Mouse (Mus musculus) forebrain, embryonic 16.5 days (tissue): Measurements from ENCODE around the gene Rxra. TPM values are rescaled to one million over a fixed set of nuclear protein-coding genes. Genes with fewer than 3 reads are reported as not detected.

Experiments used
- ATAC-seq: fragments of 200-750 bp; cut with Nextera tagmentation; 2 replicates; pipeline ENCODE4 v1.8.0; 2017; ENCODE audit warnings: mild to moderate bottlenecking, moderate library complexity
- H3K27ac ChIP-seq: fragments of 300-500 bp; sonication (generic); 2 replicates; pipeline ENCODE4 v1.5.1; 2014; ENCODE audit warnings: low read length, control low read depth
- H3K27me3 ChIP-seq: fragments of 300-500 bp; sonication (generic); replicated peaks from 2 replicates; pipeline ENCODE4 v1.6.1; 2014; ENCODE audit warnings: low read length; ENCODE audit not compliant: control insufficient read depth, insufficient read depth
- H3K36me3 ChIP-seq: fragments of 300-500 bp; sonication (generic); 2 replicates; pipeline ENCODE4 v1.6.1; 2014; ENCODE audit not compliant: control insufficient read depth, insufficient read depth
- H3K4me1 ChIP-seq: fragments of 300-500 bp; sonication (generic); replicated peaks from 2 replicates; pipeline ENCODE4 v1.6.1; 2014; ENCODE audit warnings: low read length; ENCODE audit not compliant: control insufficient read depth, insufficient read depth
- H3K4me2 ChIP-seq: fragments of 300-500 bp; sonication (generic); 2 replicates; pipeline ENCODE4 v1.6.1; 2014; ENCODE audit warnings: mild to moderate bottlenecking, low read length, control low read depth
- H3K4me3 ChIP-seq: fragments of 300-500 bp; sonication (generic); replicated peaks from 2 replicates; pipeline ENCODE4 v1.5.1; 2014; ENCODE audit warnings: mild to moderate bottlenecking, low read length, control low read depth
- H3K9ac ChIP-seq: fragments of 300-500 bp; sonication (generic); replicated peaks from 2 replicates; pipeline ENCODE4 v1.6.1; 2014; ENCODE audit warnings: low read depth, low read length, control low read depth
- H3K9me3 ChIP-seq: fragments of 300-500 bp; sonication (generic); 2 replicates; pipeline ENCODE4 v1.6.1; 2016; ENCODE audit warnings: low read length; ENCODE audit not compliant: control insufficient read depth
- WGBS: fragments of 180-500 bp; shearing (Covaris S2); extraction: QIAGEN DNeasy Blood & Tissue Kit; methylation state at CpG from one replicate; pipeline ENCODE4 v1.1.7; 2014; 5-methylcytosine and 5-hydroxymethylcytosine counted together
- polyA plus RNA-seq: library from polyadenylated mRNA; unstranded; fragments of >200 nt; fragmentation: Nextera tagmentation; extraction: Ambion mirVana; gene quantifications from 2 replicates; pipeline ENCODE4 v1.2.1, GENCODE M21; 2015

Rxra gene
- polyA plus RNA-seq, 1 experiment from 2014 or later: 2.4 TPM

DNA sequence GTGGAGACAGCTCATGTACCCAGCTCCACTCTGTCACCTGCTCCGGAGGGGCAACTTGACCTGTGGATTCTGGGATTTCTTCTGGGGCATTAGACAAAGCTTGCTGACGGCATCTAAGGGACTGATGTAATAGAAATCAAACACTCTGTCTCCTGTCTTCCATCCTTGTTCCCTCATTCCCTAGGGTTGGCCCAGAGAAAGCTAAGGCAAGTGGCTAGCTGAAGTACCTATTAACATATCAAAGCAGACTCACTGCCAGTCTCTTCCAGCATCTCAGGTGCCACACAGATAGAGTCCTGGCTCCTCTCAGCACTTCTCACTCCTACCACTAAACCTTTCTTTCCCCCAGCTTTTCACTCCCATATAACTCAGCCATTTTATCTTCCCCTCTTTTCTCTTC, 124.8 kb downstream of the Rxra start:
- Histone ChIP-seq H3K4me3 (no peak overlapping the region), H3K27ac (no peak overlapping the region), H3K9ac (no peak overlapping the region), H3K4me1 (no peaks in the 10 kb centered on the region), H3K4me2 (no peak overlapping the region), H3K27me3 (no peaks in the 10 kb centered on the region), H3K9me3 (no peaks in the 10 kb centered on the region), H3K36me3 (no peaks in the 10 kb centered on the region)
- ATAC-seq: no peak
- WGBS: 78% methylated on average over 2 of the region's 2 CpGs

DNA sequence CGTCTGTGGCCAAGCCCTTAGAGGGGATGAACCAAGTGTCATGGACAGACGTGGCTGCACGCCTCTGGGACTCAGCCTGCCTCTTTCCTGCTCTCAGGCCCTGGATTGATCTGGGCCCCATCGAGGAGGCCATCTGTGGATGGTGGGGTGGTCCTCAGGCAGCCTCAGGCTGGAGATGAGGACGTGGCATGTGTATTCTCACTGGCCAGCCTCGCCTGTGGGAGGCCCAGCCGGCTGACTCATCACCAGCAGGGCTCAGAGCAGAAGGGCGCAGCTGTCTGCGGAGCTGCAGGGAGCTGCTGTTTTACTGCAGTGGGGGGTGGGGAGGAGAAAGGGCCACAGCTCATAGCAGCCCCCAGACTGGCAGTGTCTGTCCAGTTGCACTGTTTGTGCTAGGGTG, 126.3 kb downstream of the Rxra start:
- H3K9ac ChIP-seq: no peak overlapping the region
- 61% methylated on average over 9 of the region's 9 CpGs for WGBS

DNA sequence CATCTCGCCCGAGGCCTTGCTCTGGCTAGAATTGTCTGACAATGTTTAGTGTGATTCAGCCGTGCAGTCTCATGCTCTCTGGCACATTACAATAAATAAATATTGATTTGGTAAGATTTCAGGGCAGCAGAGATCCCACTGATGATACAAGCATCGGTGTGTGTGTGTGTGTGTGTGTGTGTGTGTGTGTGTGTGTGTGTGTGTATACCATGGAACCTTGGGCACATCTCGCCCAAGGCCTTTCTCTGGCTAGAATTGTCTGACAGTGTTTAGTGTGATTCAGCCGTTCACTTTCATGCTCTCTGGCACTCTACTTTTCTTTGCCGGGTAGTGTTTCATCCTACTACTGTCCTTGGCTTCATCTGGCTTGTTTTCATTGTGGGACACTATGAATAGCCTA, 130.5 kb downstream of the Rxra start:
- Histone ChIP-seq H3K9me3 (no peaks in the 10 kb centered on the region), H3K4me3 (no peak overlapping the region), H3K27me3 (no peaks in the 10 kb centered on the region), H3K9ac (no peak overlapping the region), H3K4me2 (no peak overlapping the region), H3K27ac (no peak overlapping the region), H3K4me1 (no peaks in the 10 kb centered on the region), H3K36me3 (no peaks in the 10 kb centered on the region)
- 90% methylated on average over 7 of the region's 7 CpGs for WGBS
- no peak for ATAC-seq

More for the DNA sequence above, 126.3 kb downstream of the Rxra start:
- Histone ChIP-seq H3K9me3 (no peaks in the 10 kb centered on the region), H3K27ac (no peak overlapping the region), H3K4me1 (no peaks in the 10 kb centered on the region), H3K4me3 (no peak overlapping the region), H3K36me3 (no peaks in the 10 kb centered on the region), H3K27me3 (no peaks in the 10 kb centered on the region), H3K4me2 (no peak overlapping the region)
- no peak for ATAC-seq

DNA sequence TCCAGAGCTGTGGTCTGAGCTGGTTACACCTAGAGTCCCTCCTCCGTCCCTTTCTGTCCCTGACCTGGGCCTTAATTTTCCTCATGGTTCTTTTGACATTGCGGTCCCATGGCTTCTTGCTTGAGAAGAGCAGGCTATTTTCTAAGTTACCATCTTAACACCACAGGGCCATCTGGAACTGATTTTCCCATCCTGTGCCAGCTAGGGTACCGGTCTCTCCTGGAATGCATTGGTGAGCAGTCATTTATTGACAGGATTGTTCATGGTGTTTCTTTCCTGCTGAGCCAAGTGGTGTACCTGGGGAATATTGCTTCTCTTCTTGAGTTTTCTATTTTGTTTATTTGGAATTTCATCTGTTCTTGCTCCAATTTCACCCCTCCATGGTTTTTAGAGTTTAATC, 131.4 kb downstream of the Rxra start:
- H3K27ac ChIP-seq: no peak overlapping the region
- no peak overlapping the region for H3K4me3 ChIP-seq
- H3K36me3 ChIP-seq: no peaks in the 10 kb centered on the region
- 93% methylated on average over 3 of the region's 3 CpGs for WGBS
- H3K4me1 ChIP-seq: no peaks in the 10 kb centered on the region
- H3K27me3 ChIP-seq: no peaks in the 10 kb centered on the region
- H3K9me3 ChIP-seq: no peaks in the 10 kb centered on the region
- no peak overlapping the region for H3K4me2 ChIP-seq
- H3K9ac ChIP-seq: no peak overlapping the region
- ATAC-seq: no peak

DNA sequence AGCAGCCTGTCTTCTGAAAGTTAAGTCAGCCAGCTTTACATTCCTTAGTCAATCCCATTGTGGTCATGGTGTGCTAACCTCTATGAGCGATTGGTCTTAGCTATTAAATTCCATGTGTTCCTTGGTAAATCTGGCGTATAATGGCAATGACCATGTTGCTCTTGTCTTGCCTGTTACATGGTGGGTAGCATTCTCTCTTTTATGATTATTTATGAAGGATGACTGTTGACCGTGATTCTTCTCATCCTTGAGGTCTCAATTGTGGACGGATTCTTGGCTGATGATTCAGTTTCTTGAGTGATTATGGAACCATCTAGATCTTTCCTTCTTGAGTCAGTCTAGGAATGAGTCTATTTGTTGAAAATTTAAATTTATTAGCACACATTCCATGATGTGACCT, 133.7 kb downstream of the Rxra start:
- ATAC-seq: no peak
- peaks cover 8% of the 10 kb centered on the region; the same call in 1 of the 2 replicates for H3K4me1 ChIP-seq
- no peak overlapping the region for H3K4me3 ChIP-seq
- H3K4me2 ChIP-seq: no peak overlapping the region
- no peaks in the 10 kb centered on the region for H3K9me3 ChIP-seq
- no peaks in the 10 kb centered on the region for H3K27me3 ChIP-seq
- H3K27ac ChIP-seq: no peak overlapping the region
- no peak overlapping the region for H3K9ac ChIP-seq
- 93% methylated on average over 4 of the region's 4 CpGs for WGBS
- no peaks in the 10 kb centered on the region for H3K36me3 ChIP-seq

Other genes with a start within 250 kb of the Rxra start
- gene Vav2, start 249.4 kb upstream of the Rxra start, polyA plus RNA-seq: 11.9 and 13.1 TPM in 2 replicates
- gene Brd3os, start 234.1 kb upstream of the Rxra start, polyA plus RNA-seq: 31.6 and 34.3 TPM in 2 replicates
- gene Brd3, start 168.8 kb upstream of the Rxra start, polyA plus RNA-seq: 152 and 153 TPM in 2 replicates
- 51.8 and 56.9 TPM in 2 replicates for gene Wdr5, start 161.3 kb upstream of the Rxra start, polyA plus RNA-seq
- 4.8 and 8.7 TPM in 2 replicates for gene Col5a1, start 210.0 kb downstream of the Rxra start, polyA plus RNA-seq